12 mouse cellular contexts compared by ENCODE assay signal in the genomic region with DNA sequence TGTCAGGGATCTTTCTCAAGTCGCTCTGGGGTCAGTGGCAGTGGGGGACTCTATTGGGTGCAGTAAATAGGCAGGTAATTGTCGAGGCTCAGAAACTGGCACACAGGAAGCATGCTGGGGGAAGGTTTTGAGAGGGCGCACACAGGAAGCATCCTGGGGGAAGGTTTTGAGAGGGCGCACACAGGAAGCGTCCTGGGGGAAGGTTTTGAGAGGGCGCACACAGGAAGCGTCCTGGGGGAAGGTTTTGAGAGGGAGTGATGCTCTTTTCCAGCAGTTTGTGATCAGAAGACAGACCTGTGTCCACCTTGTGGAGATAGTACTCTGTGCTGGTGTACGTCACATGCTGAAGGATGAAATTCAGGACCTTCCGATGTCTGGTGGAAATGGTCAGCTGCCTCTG. TPM values are rescaled to one million over a fixed set of nuclear protein-coding genes. Genes with fewer than 3 reads are reported as not detected.
DNase-seq lines count a peak whose midpoint lies in the region; ATAC-seq and TF ChIP-seq lines count a peak whose summit lies in the region.
"Had no signal": no experiment of that assay in that cellular context is flagged by ENCODE, and none has a peak within 500 bp of the region (broad histone marks: within the 10 kb centered on the region; RNA-seq: fewer than 3 reads in every experiment).

No protein-coding gene starts in this region.

- peak overlapping the region; percentile 27; the same call in 1 of the 2 replicates for H3K4me3 ChIP-seq in forebrain, embryonic 10.5 days
- H3K4me3 ChIP-seq in forebrain, embryonic 14.5 days (ENCODE audit: low read depth, low read length), result no peak overlapping the region
- H3K4me3 ChIP-seq in liver, embryonic 14.5 days (ENCODE audit: insufficient read depth in 1 of 2, low read depth in 2 of 2, low read length in 2 of 2), result no peak overlapping the region; a peak in 1 of 4 replicates
- H3K4me3 ChIP-seq: erythroblast, embryonic 14.5 days; midbrain, embryonic 12.5 days had no signal

- 28% methylated on average over 9 of the region's 9 CpGs for WGBS in forebrain, embryonic 10.5 days
- WGBS in forebrain, embryonic 14.5 days, result 21% methylated on average over 9 of the region's 9 CpGs
- 27% methylated on average over 9 of the region's 9 CpGs for WGBS in liver, embryonic 14.5 days (ENCODE audit: insufficient replicate concordance)

- ATAC-seq in forebrain, embryonic 14.5 days, result no peak
- 0 out of 2 replicates have a peak, but pooled peaks have one; percentile 8 for ATAC-seq in liver, embryonic 14.5 days (ENCODE audit: insufficient read depth)

- no peaks in the 10 kb centered on the region for H3K9me3 ChIP-seq in forebrain, embryonic 10.5 days
- no peaks in the 10 kb centered on the region for H3K9me3 ChIP-seq in forebrain, embryonic 14.5 days (replicated peaks; ENCODE audit: control insufficient read depth, low read length)
- H3K9me3 ChIP-seq in liver, embryonic 14.5 days (ENCODE audit: control insufficient read depth, low read length), result no peaks in the 10 kb centered on the region
- H3K9me3 ChIP-seq: midbrain, embryonic 12.5 days had no signal

- H3K4me2 ChIP-seq in forebrain, embryonic 14.5 days (ENCODE audit: low read length), result no peak overlapping the region
- no peak overlapping the region for H3K4me2 ChIP-seq in liver, embryonic 14.5 days (ENCODE audit: low read depth)
- H3K4me2 ChIP-seq: midbrain, embryonic 12.5 days had no signal

- H3K36me3 ChIP-seq in forebrain, embryonic 10.5 days (replicated peaks), result no peaks in the 10 kb centered on the region
- H3K36me3 ChIP-seq in forebrain, embryonic 14.5 days (ENCODE audit: control insufficient read depth, insufficient read depth, low read length), result no peaks in the 10 kb centered on the region
- no peaks in the 10 kb centered on the region for H3K36me3 ChIP-seq in liver, embryonic 14.5 days (replicated peaks; ENCODE audit: control insufficient read depth, insufficient read depth, low read depth)
- H3K36me3 ChIP-seq: midbrain, embryonic 12.5 days had no signal

- no peak overlapping the region for H3K9ac ChIP-seq in forebrain, embryonic 14.5 days (ENCODE audit: low read length)
- H3K9ac ChIP-seq in liver, embryonic 14.5 days (replicated peaks), result no peak overlapping the region
- H3K9ac ChIP-seq: midbrain, embryonic 12.5 days had no signal

- H3K27me3 ChIP-seq in forebrain, embryonic 10.5 days (ENCODE audit: poor library complexity, severe bottlenecking), result peaks cover 5% of the 10 kb centered on the region; the same call in 1 of the 2 replicates
- H3K27me3 ChIP-seq in forebrain, embryonic 14.5 days (replicated peaks; ENCODE audit: control insufficient read depth, insufficient read depth, low read length), result no peaks in the 10 kb centered on the region
- H3K27me3 ChIP-seq in liver, embryonic 14.5 days (ENCODE audit: control insufficient read depth, insufficient read depth, low read length), result no peaks in the 10 kb centered on the region
- H3K27me3 ChIP-seq: midbrain, embryonic 12.5 days had no signal

- no peak for TF ChIP-seq EP300 in liver, embryonic 14.5 days (IDR thresholded peaks at IDR 0.05; ENCODE audit: low read depth)

- no peaks in the 10 kb centered on the region for H3K4me1 ChIP-seq in forebrain, embryonic 10.5 days
- no peaks in the 10 kb centered on the region for H3K4me1 ChIP-seq in forebrain, embryonic 14.5 days (ENCODE audit: control insufficient read depth, insufficient read depth, low read length)
- H3K4me1 ChIP-seq in liver, embryonic 14.5 days (replicated peaks; ENCODE audit: control insufficient read depth in 2 of 2, insufficient read depth in 2 of 2, low read length in 1 of 2), result no peaks in the 10 kb centered on the region
- H3K4me1 ChIP-seq: midbrain, embryonic 12.5 days had no signal

- no peak overlapping the region for H3K27ac ChIP-seq in forebrain, embryonic 10.5 days
- no peak overlapping the region for H3K27ac ChIP-seq in forebrain, embryonic 14.5 days (ENCODE audit: low read depth, low read length)
- no peak overlapping the region for H3K27ac ChIP-seq in liver, embryonic 14.5 days
- H3K27ac ChIP-seq: kidney, postnatal 0 days; midbrain, embryonic 12.5 days had no signal

- no peak for DNase-seq in forebrain, embryonic 10.5 days (ENCODE audit: extremely low spot score, low spot score)
- no peak for DNase-seq in forebrain, embryonic 14.5 days (ENCODE audit: low spot score)
- DNase-seq in 416B (ENCODE audit: low read depth), result peak; percentile 72
- DNase-seq in ZHBTc4 (ENCODE audit: low read depth, low spot score), result peak; percentile 82
- no peak for DNase-seq in liver, embryonic 14.5 days (ENCODE audit: low read depth in 3 of 3, low spot score in 3 of 3)
- DNase-seq in urinary bladder, adult 2 months (ENCODE audit: low spot score), result no peak
- DNase-seq in layer of hippocampus, postnatal 14 days (ENCODE audit: low spot score in 2 of 2), result no peak
- no peak for DNase-seq in adrenal gland, adult 2 months

- TF ChIP-seq CTCF in liver, embryonic 14.5 days (IDR thresholded peaks at IDR 0.05; ENCODE audit: low read depth), result no peak

RNA-seq across cellular contexts. Expression of a gene that starts 33.5 kb away (rescaled TPM):
- 2.3 and 4.6 TPM in 2 replicates for polyA plus RNA-seq in forebrain, embryonic 10.5 days (2016; fragmentation: Nextera tagmentation; extraction: Ambion mirVana)
- 0.50 and 1.1 TPM in 2 replicates for polyA plus RNA-seq in forebrain, embryonic 14.5 days (2014; fragmentation: Nextera tagmentation; extraction: Ambion mirVana)
- 4.9 and 6.2 TPM in 2 replicates for polyA plus RNA-seq in liver, embryonic 14.5 days (2012; rRNA removed)
- polyA plus RNA-seq in liver, embryonic 14.5 days (2014; fragmentation: Nextera tagmentation; extraction: Ambion mirVana), result 2.3 and 3.8 TPM in 2 replicates
- 8.1 and 10.1 TPM in 2 replicates for polyA plus RNA-seq in urinary bladder, adult 2 months (2012; rRNA removed)
- total RNA-seq in layer of hippocampus, postnatal 14 days (2021), result 1 to 10 TPM; 6.0 to 6.7 TPM
- 10 to 100 TPM; 11.9 to 12.3 TPM for total RNA-seq in adrenal gland, adult 2 months (2021)
- 55.2 and 62.6 TPM in 2 replicates for polyA plus RNA-seq in adrenal gland, adult 2 months (2012; rRNA removed)

RNA-seq across cellular contexts. Expression of a gene that starts 38.8 kb away (rescaled TPM):
- polyA plus RNA-seq in forebrain, embryonic 10.5 days (2016; fragmentation: Nextera tagmentation; extraction: Ambion mirVana), result 6.7 and 7.3 TPM in 2 replicates
- 2.1 and 2.7 TPM in 2 replicates for polyA plus RNA-seq in forebrain, embryonic 14.5 days (2014; fragmentation: Nextera tagmentation; extraction: Ambion mirVana)
- 6.9 and 13.0 TPM in 2 replicates for polyA plus RNA-seq in liver, embryonic 14.5 days (2012; rRNA removed)
- 16.5 and 17.5 TPM in 2 replicates for polyA plus RNA-seq in liver, embryonic 14.5 days (2014; fragmentation: Nextera tagmentation; extraction: Ambion mirVana)
- polyA plus RNA-seq in urinary bladder, adult 2 months (2012; rRNA removed), result 21.0 and 24.5 TPM in 2 replicates
- 1 to 10 TPM; 1.8 to 2.6 TPM for total RNA-seq in layer of hippocampus, postnatal 14 days (2021)
- 10 to 100 TPM; 21.4 to 30.4 TPM for total RNA-seq in adrenal gland, adult 2 months (2021)
- 1.3 and 1.4 TPM in 2 replicates for polyA plus RNA-seq in adrenal gland, adult 2 months (2012; rRNA removed)

RNA-seq across cellular contexts. Expression of a gene that starts 38.9 kb away (rescaled TPM):
- polyA plus RNA-seq in forebrain, embryonic 10.5 days (2016; fragmentation: Nextera tagmentation; extraction: Ambion mirVana), result not detected in 2 replicates
- not detected in 2 replicates for polyA plus RNA-seq in forebrain, embryonic 14.5 days (2014; fragmentation: Nextera tagmentation; extraction: Ambion mirVana)
- 0.02 TPM in 2 replicates for polyA plus RNA-seq in liver, embryonic 14.5 days (2012; rRNA removed)
- polyA plus RNA-seq in liver, embryonic 14.5 days (2014; fragmentation: Nextera tagmentation; extraction: Ambion mirVana), result 0.09 TPM in 1 of 2 replicates, not detected in the other
- polyA plus RNA-seq in urinary bladder, adult 2 months (2012; rRNA removed), result not detected in 2 replicates
- total RNA-seq in layer of hippocampus, postnatal 14 days (2021), result not detected
- total RNA-seq in adrenal gland, adult 2 months (2021), result not detected
- polyA plus RNA-seq in adrenal gland, adult 2 months (2012; rRNA removed), result 0.06 TPM in 1 of 2 replicates, not detected in the other
- polyA plus RNA-seq: erythroblast, embryonic 14.5 days; midbrain, embryonic 12.5 days had no signal

RNA-seq across cellular contexts. Expression of a gene that starts 51.5 kb away (rescaled TPM):
- not detected in 2 replicates for polyA plus RNA-seq in forebrain, embryonic 10.5 days (2016; fragmentation: Nextera tagmentation; extraction: Ambion mirVana)
- polyA plus RNA-seq in forebrain, embryonic 14.5 days (2014; fragmentation: Nextera tagmentation; extraction: Ambion mirVana), result not detected in 2 replicates
- 21.4 and 22.0 TPM in 2 replicates for polyA plus RNA-seq in liver, embryonic 14.5 days (2012; rRNA removed)
- 5.7 and 6.6 TPM in 2 replicates for polyA plus RNA-seq in liver, embryonic 14.5 days (2014; fragmentation: Nextera tagmentation; extraction: Ambion mirVana)
- polyA plus RNA-seq in urinary bladder, adult 2 months (2012; rRNA removed), result 33.2 and 40.8 TPM in 2 replicates
- total RNA-seq in layer of hippocampus, postnatal 14 days (2021), result 10 to 100 TPM; 43.7 to 46.5 TPM
- 100 to 1,000 TPM; 179 to 254 TPM for total RNA-seq in adrenal gland, adult 2 months (2021)
- 431 and 453 TPM in 2 replicates for polyA plus RNA-seq in adrenal gland, adult 2 months (2012; rRNA removed)
- polyA plus RNA-seq: kidney, postnatal 0 days; midbrain, embryonic 12.5 days; stomach, embryonic 14.5 days had no signal

Comparison
In these comparisons a context has a peak if more than half of its experiments do, and no peak if none do; other contexts are left out.
1. DNase-seq: peak in 416B (single experiment) and ZHBTc4 (single experiment); none in forebrain, embryonic 10.5 days (single experiment), forebrain, embryonic 14.5 days (single experiment), liver, embryonic 14.5 days (0 of 3), urinary bladder, adult 2 months (single experiment), layer of hippocampus, postnatal 14 days (0 of 2) and adrenal gland, adult 2 months (single experiment).